Mouse (Mus musculus): ENCODE measurements around the gene Rbbp6. TPM values are rescaled to one million over a fixed set of nuclear protein-coding genes. Genes with fewer than 3 reads are reported as not detected.

Rbbp6 gene
- 23.6 and 26.9 TPM in 2 replicates for polyA plus RNA-seq (2015; fragmentation: Nextera tagmentation; extraction: Ambion mirVana)

GRCm38 (mm10) chr7:122965386-122965785 is at the start of gene Rbbp6:
Gene Rbbp6 (plus strand): TSS chr7:122965686.
- Histone ChIP-seq H3K36me3 (no peaks in the 10 kb centered on the region), H3K9me3 (no peaks in the 10 kb centered on the region), H3K9ac (no peak within 1 kb of the TSS), H3K4me1 (replicated peaks) (no peaks in the 10 kb centered on the region), H3K27me3 (replicated peaks) (no peaks in the 10 kb centered on the region), H3K4me2 (replicated peaks) (no peak within 1 kb of the TSS), H3K4me3 (replicated peaks) (no peak within 1 kb of the TSS), H3K27ac (no peak within 1 kb of the TSS)
- 75% methylated on average over 5 of the region's 5 CpGs for whole genome bisulfite sequencing
- no peak for ATAC-seq

- H3K9ac ChIP-seq = no peak overlapping the region
- ATAC-seq = 0 out of 2 replicates have a peak, but pooled peaks have one; percentile 10
- no peaks in the 10 kb centered on the region for H3K9me3 ChIP-seq
- H3K4me1 ChIP-seq (replicated peaks) = no peaks in the 10 kb centered on the region
- no peaks in the 10 kb centered on the region for H3K27me3 ChIP-seq (replicated peaks)
- no peaks in the 10 kb centered on the region for H3K36me3 ChIP-seq
- WGBS = 44% methylated on average over 13 of the region's 13 CpGs
- H3K4me2 ChIP-seq (replicated peaks) = no peak overlapping the region
- no peak overlapping the region for H3K4me3 ChIP-seq (replicated peaks)
- no peak overlapping the region for H3K27ac ChIP-seq
Measured at GRCm38 (mm10) chr7:122919728-122920582, 45.5 kb upstream of the Rbbp6 start.

- Histone ChIP-seq H3K36me3 (no peaks in the 10 kb centered on the region), H3K9ac (no peak overlapping the region), H3K9me3 (no peaks in the 10 kb centered on the region), H3K27me3 (replicated peaks) (no peaks in the 10 kb centered on the region), H3K4me1 (replicated peaks) (no peaks in the 10 kb centered on the region), H3K4me2 (replicated peaks) (no peak overlapping the region), H3K27ac (no peak overlapping the region), H3K4me3 (replicated peaks) (no peak overlapping the region)
- 81% methylated on average over 9 of the region's 9 CpGs for WGBS
- no peak for ATAC-seq
Measured at GRCm38 (mm10) chr7:122921537-122921936, 43.9 kb upstream of the Rbbp6 start.

GRCm38 (mm10) chr7:122924256-122924655 is 41.2 kb upstream of the Rbbp6 start:
- H3K27me3 ChIP-seq (replicated peaks) = no peaks in the 10 kb centered on the region
- H3K9me3 ChIP-seq = no peaks in the 10 kb centered on the region
- no peaks in the 10 kb centered on the region for H3K4me1 ChIP-seq (replicated peaks)
- 58% methylated on average over 3 of the region's 3 CpGs for WGBS
- no peak overlapping the region for H3K9ac ChIP-seq
- H3K4me2 ChIP-seq (replicated peaks) = no peak overlapping the region
- ATAC-seq = no peak
- no peak overlapping the region for H3K4me3 ChIP-seq (replicated peaks)
- no peak overlapping the region for H3K27ac ChIP-seq
- no peaks in the 10 kb centered on the region for H3K36me3 ChIP-seq

- H3K4me2 ChIP-seq (replicated peaks) = no peak overlapping the region
- WGBS = 23% methylated on average over 3 of the region's 3 CpGs
- no peak overlapping the region for H3K4me3 ChIP-seq (replicated peaks)
- no peaks in the 10 kb centered on the region for H3K4me1 ChIP-seq (replicated peaks)
- no peaks in the 10 kb centered on the region for H3K36me3 ChIP-seq
- no peak overlapping the region for H3K9ac ChIP-seq
- no peaks in the 10 kb centered on the region for H3K9me3 ChIP-seq
- no peak for ATAC-seq
- H3K27ac ChIP-seq = no peak overlapping the region
- no peaks in the 10 kb centered on the region for H3K27me3 ChIP-seq (replicated peaks)
Measured at GRCm38 (mm10) chr7:122930494-122930893, 35.0 kb upstream of the Rbbp6 start.

- H3K9ac ChIP-seq = no peak overlapping the region
- H3K4me3 ChIP-seq (replicated peaks) = no peak overlapping the region
- no peak overlapping the region for H3K27ac ChIP-seq
- H3K9me3 ChIP-seq = no peaks in the 10 kb centered on the region
- no peaks in the 10 kb centered on the region for H3K36me3 ChIP-seq
- H3K27me3 ChIP-seq (replicated peaks) = no peaks in the 10 kb centered on the region
- H3K4me1 ChIP-seq (replicated peaks) = no peaks in the 10 kb centered on the region
- no peak overlapping the region for H3K4me2 ChIP-seq (replicated peaks)
- no peak for ATAC-seq
- WGBS = 7% methylated on average over 1 of the region's 1 CpGs
Measured at GRCm38 (mm10) chr7:122932171-122932570, 33.3 kb upstream of the Rbbp6 start.

- H3K9me3 ChIP-seq = no peaks in the 10 kb centered on the region
- no peak overlapping the region for H3K4me2 ChIP-seq (replicated peaks)
- H3K27me3 ChIP-seq (replicated peaks) = no peaks in the 10 kb centered on the region
- H3K36me3 ChIP-seq = no peaks in the 10 kb centered on the region
- ATAC-seq = no peak
- no peak overlapping the region for H3K4me3 ChIP-seq (replicated peaks)
- H3K4me1 ChIP-seq (replicated peaks) = no peaks in the 10 kb centered on the region
- no peak overlapping the region for H3K27ac ChIP-seq
- no peak overlapping the region for H3K9ac ChIP-seq
Measured at GRCm38 (mm10) chr7:122936626-122937025, 28.9 kb upstream of the Rbbp6 start.

GRCm38 (mm10) chr7:122938197-122938596 is 27.3 kb upstream of the Rbbp6 start:
- Histone ChIP-seq H3K27ac (no peak overlapping the region), H3K4me1 (replicated peaks) (no peaks in the 10 kb centered on the region), H3K4me3 (replicated peaks) (no peak overlapping the region), H3K4me2 (replicated peaks) (no peak overlapping the region), H3K36me3 (no peaks in the 10 kb centered on the region), H3K9ac (no peak overlapping the region), H3K27me3 (replicated peaks) (no peaks in the 10 kb centered on the region), H3K9me3 (no peaks in the 10 kb centered on the region)
- 77% methylated on average over 1 of the region's 1 CpGs for WGBS
- no peak for ATAC-seq

- no peaks in the 10 kb centered on the region for H3K4me1 ChIP-seq (replicated peaks)
- no peak overlapping the region for H3K9ac ChIP-seq
- H3K36me3 ChIP-seq = no peaks in the 10 kb centered on the region
- no peaks in the 10 kb centered on the region for H3K9me3 ChIP-seq
- WGBS = 78% methylated on average over 3 of the region's 3 CpGs
- no peak overlapping the region for H3K27ac ChIP-seq
- H3K4me2 ChIP-seq (replicated peaks) = no peak overlapping the region
- no peak for ATAC-seq
- no peak overlapping the region for H3K4me3 ChIP-seq (replicated peaks)
- no peaks in the 10 kb centered on the region for H3K27me3 ChIP-seq (replicated peaks)
Measured at GRCm38 (mm10) chr7:122939181-122939580, 26.3 kb upstream of the Rbbp6 start.

GRCm38 (mm10) chr7:122940371-122941075 is 25.0 kb upstream of the Rbbp6 start:
- Histone ChIP-seq H3K9ac (no peak overlapping the region; the same call in 1 of the 2 replicates), H3K4me1 (replicated peaks) (no peaks in the 10 kb centered on the region), H3K4me3 (replicated peaks) (peak overlapping the region; percentile 4; the same call in 1 of the 2 replicates), H3K27me3 (replicated peaks) (no peaks in the 10 kb centered on the region), H3K36me3 (no peaks in the 10 kb centered on the region), H3K27ac (no peak overlapping the region), H3K9me3 (no peaks in the 10 kb centered on the region), H3K4me2 (replicated peaks) (peak overlapping the region; percentile 37)
- ATAC-seq = no peak
- WGBS = 12% methylated on average over 12 of the region's 12 CpGs

GRCm38 (mm10) chr7:122942111-122942510 is 23.4 kb upstream of the Rbbp6 start:
- Histone ChIP-seq H3K36me3 (no peaks in the 10 kb centered on the region), H3K4me1 (replicated peaks) (no peaks in the 10 kb centered on the region), H3K9me3 (no peaks in the 10 kb centered on the region), H3K27me3 (replicated peaks) (no peaks in the 10 kb centered on the region), H3K27ac (no peak overlapping the region), H3K9ac (no peak overlapping the region), H3K4me2 (replicated peaks) (no peak overlapping the region), H3K4me3 (replicated peaks) (no peak overlapping the region)
- WGBS = 90% methylated on average over 8 of the region's 8 CpGs
- ATAC-seq = no peak

- no peak overlapping the region for H3K4me2 ChIP-seq (replicated peaks)
- no peaks in the 10 kb centered on the region for H3K36me3 ChIP-seq
- H3K4me3 ChIP-seq (replicated peaks) = no peak overlapping the region
- no peak overlapping the region for H3K9ac ChIP-seq
- 0% methylated on average over 1 of the region's 1 CpGs for WGBS
- H3K27ac ChIP-seq = no peak overlapping the region
- ATAC-seq = no peak
- no peaks in the 10 kb centered on the region for H3K4me1 ChIP-seq (replicated peaks)
- H3K9me3 ChIP-seq = no peaks in the 10 kb centered on the region
- no peaks in the 10 kb centered on the region for H3K27me3 ChIP-seq (replicated peaks)
Measured at GRCm38 (mm10) chr7:122945149-122945548, 20.3 kb upstream of the Rbbp6 start.

Data from intestine, embryonic 15.5 days (tissue).